Mouse (Mus musculus): ENCODE measurements around the gene Mapk1ip1. TPM values are rescaled to one million over a fixed set of nuclear protein-coding genes. Genes with fewer than 3 reads are reported as not detected.

Gene Mapk1ip1
- polyA plus RNA-seq, 1 experiment from 2014 or later = 4.3 TPM

DNA sequence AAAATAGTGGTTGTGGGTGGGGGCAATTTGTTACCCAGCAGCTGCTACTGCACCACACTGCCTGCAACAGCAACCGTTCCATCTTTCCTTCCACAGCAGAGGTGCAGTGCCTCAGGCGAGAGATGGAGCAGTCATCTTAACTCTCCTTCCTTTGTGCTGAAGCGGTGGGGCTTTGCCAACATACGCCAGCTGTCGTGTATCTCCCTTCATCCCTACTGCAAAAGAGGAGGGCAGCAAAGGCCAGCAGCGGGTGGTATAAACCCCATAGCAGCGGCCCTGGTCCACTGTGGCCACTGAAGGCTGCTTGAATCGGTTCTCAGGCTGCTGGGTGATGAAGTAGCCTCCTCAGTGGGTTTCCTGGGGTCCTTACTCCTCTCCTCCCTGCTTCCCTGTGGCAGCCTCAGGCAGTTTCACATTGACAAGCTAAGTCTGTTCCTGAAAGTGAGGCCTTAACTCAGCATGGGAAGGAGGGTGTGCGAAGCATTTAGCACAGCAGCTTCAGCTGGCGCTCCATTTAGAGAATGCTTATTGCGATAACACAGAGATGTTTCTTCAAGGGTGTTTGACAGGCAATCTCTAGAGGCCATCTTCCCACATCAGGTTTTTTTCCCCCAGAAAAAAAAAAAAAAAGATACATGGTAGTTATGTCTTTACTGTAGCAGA lies 32.7 kb downstream of the Mapk1ip1 start:
- Histone ChIP-seq H3K27ac (ENCODE audit: low read length) (no peak overlapping the region), H3K36me3 (ENCODE audit: control insufficient read depth, insufficient read depth) (no peaks in the 10 kb centered on the region), H3K9me3 (replicated peaks; ENCODE audit: control insufficient read depth, low read length) (no peaks in the 10 kb centered on the region), H3K4me2 (ENCODE audit: low read depth, low read length) (no peak overlapping the region), H3K4me3 (ENCODE audit: low read depth, low read length) (no peak overlapping the region), H3K27me3 (ENCODE audit: control insufficient read depth, insufficient read depth, low read depth, low read length) (no peaks in the 10 kb centered on the region), H3K4me1 (ENCODE audit: control insufficient read depth, low read depth, low read length) (no peaks in the 10 kb centered on the region), H3K9ac (ENCODE audit: low read depth, low read length) (no peak overlapping the region)
- no peak for ATAC-seq (ENCODE audit: low read depth)
- 68% methylated on average over 11 of the region's 11 CpGs for WGBS (ENCODE audit: insufficient replicate concordance)

DNA sequence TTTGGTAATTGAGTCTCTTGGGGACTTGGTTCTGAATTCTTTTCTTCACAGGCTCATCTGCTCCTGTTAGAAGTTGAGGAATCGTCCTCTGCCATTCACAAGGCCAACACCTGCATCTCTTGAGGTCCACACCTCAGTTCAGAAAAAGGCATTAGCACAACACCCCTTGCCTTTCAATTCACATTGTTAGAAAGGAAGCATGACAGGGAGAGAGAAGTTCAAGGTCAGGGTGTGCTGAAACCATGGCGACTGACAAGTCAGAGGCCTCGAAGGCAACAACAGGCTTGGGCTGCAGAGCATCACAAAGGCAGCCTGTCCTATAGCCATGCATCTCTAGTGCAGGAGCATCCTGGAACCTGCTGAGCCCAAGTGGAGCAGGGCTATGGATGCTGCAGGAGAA lies 38.9 kb downstream of the Mapk1ip1 start:
- H3K27ac ChIP-seq (ENCODE audit: low read length) = no peak overlapping the region
- no peaks in the 10 kb centered on the region for H3K4me1 ChIP-seq (ENCODE audit: control insufficient read depth, low read depth, low read length)
- no peaks in the 10 kb centered on the region for H3K36me3 ChIP-seq (ENCODE audit: control insufficient read depth, insufficient read depth)
- no peaks in the 10 kb centered on the region for H3K9me3 ChIP-seq (replicated peaks; ENCODE audit: control insufficient read depth, low read length)
- ATAC-seq (ENCODE audit: low read depth) = no peak
- no peak overlapping the region for H3K9ac ChIP-seq (ENCODE audit: low read depth, low read length)
- no peak overlapping the region for H3K4me2 ChIP-seq (ENCODE audit: low read depth, low read length)
- WGBS (ENCODE audit: insufficient replicate concordance) = 52% methylated on average over 3 of the region's 3 CpGs
- no peaks in the 10 kb centered on the region for H3K27me3 ChIP-seq (ENCODE audit: control insufficient read depth, insufficient read depth, low read depth, low read length)
- no peak overlapping the region for H3K4me3 ChIP-seq (ENCODE audit: low read depth, low read length)

DNA sequence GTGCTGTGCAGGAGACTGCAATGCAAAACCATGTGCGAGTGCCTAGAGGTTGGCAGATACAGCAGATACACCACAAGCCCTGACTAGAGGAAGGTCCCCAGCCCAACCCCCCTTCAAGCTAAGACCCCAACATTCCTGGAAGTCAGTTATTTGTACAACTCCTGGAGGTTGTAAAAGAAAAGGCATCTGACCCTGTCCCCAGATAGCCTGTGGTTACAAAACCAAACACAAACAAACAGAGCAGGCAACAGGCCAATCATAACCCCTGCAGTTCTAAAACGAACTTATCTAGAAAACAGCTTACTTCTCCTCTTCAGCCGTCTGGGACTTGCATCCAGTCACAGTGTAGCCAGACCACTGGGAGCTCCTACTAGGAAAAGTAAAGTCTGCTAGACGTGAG lies 42.7 kb downstream of the Mapk1ip1 start:
- H3K4me1 ChIP-seq (ENCODE audit: control insufficient read depth, low read depth, low read length) = no peaks in the 10 kb centered on the region
- H3K27ac ChIP-seq (ENCODE audit: low read length) = no peak overlapping the region
- 8% methylated on average over 4 of the region's 4 CpGs for WGBS (ENCODE audit: insufficient replicate concordance)
- no peak overlapping the region for H3K4me2 ChIP-seq (ENCODE audit: low read depth, low read length)
- H3K9ac ChIP-seq (ENCODE audit: low read depth, low read length) = no peak overlapping the region
- H3K27me3 ChIP-seq (ENCODE audit: control insufficient read depth, insufficient read depth, low read depth, low read length) = no peaks in the 10 kb centered on the region
- no peak for ATAC-seq (ENCODE audit: low read depth)
- no peaks in the 10 kb centered on the region for H3K9me3 ChIP-seq (replicated peaks; ENCODE audit: control insufficient read depth, low read length)
- H3K36me3 ChIP-seq (ENCODE audit: control insufficient read depth, insufficient read depth) = no peaks in the 10 kb centered on the region
- H3K4me3 ChIP-seq (ENCODE audit: low read depth, low read length) = no peak overlapping the region

DNA sequence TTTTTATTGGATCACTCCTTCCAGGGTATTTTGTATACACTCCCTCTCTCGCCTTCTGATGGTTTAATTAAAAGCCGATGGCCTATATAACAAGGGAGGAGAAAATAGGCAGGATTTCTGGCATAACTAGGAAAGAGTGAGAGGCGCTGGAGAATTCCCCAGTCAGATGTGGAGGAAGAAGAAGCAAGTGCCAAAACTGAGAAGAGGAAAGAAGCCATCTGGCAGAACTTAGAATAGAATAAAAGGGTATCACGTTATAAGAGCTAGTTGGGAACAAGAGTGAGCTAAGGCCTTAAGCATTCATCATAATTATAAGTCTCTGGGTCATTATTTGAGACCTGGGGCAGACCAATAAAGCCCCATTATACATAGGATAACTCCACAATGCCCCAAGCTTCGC lies 58.0 kb downstream of the Mapk1ip1 start:
- Histone ChIP-seq H3K4me3 (ENCODE audit: low read depth, low read length) (no peak overlapping the region), H3K4me1 (ENCODE audit: control insufficient read depth, low read depth, low read length) (no peaks in the 10 kb centered on the region), H3K36me3 (ENCODE audit: control insufficient read depth, insufficient read depth) (no peaks in the 10 kb centered on the region), H3K9me3 (replicated peaks; ENCODE audit: control insufficient read depth, low read length) (no peaks in the 10 kb centered on the region), H3K9ac (ENCODE audit: low read depth, low read length) (no peak overlapping the region), H3K4me2 (ENCODE audit: low read depth, low read length) (no peak overlapping the region), H3K27ac (ENCODE audit: low read length) (no peak overlapping the region), H3K27me3 (ENCODE audit: control insufficient read depth, insufficient read depth, low read depth, low read length) (no peaks in the 10 kb centered on the region)
- ATAC-seq (ENCODE audit: low read depth) = no peak
- 63% methylated on average over 5 of the region's 5 CpGs for WGBS (ENCODE audit: insufficient replicate concordance)

Other genes with a start within 250 kb of the Mapk1ip1 start
- 5.7 TPM in 2 replicates for gene Ppp2r2d, start 194 bp downstream of the Mapk1ip1 start, polyA plus RNA-seq (2015; fragmentation: Nextera tagmentation; extraction: Ambion mirVana)
- 186 and 192 TPM in 2 replicates for gene Bnip3, start 63.2 kb upstream of the Mapk1ip1 start, polyA plus RNA-seq (2015; fragmentation: Nextera tagmentation; extraction: Ambion mirVana)
- gene Jakmip3, start 94.5 kb upstream of the Mapk1ip1 start, polyA plus RNA-seq (2015; fragmentation: Nextera tagmentation; extraction: Ambion mirVana) = not detected in 2 replicates
- gene Dpysl4, start 239.7 kb upstream of the Mapk1ip1 start, polyA plus RNA-seq (2015; fragmentation: Nextera tagmentation; extraction: Ambion mirVana) = 0.11 and 0.18 TPM in 2 replicates

Measured in liver, embryonic 16.5 days (tissue).